Mouse (Mus musculus) liver, embryonic 14.5 days (tissue): ENCODE data around the gene Nudt21.

Source experiments
- CTCF ChIP-seq: IDR thresholded peaks from 2 replicates; pipeline ENCODE4 v1.5.1; 2016; ENCODE audit warnings: antibody characterized with exemption, low read depth, control low read depth
- EP300 ChIP-seq: IDR thresholded peaks from 2 replicates; pipeline ENCODE4 v1.6.1; 2016; ENCODE audit warnings: antibody characterized with exemption, low read depth

GRCm38 (mm10) chr8:94023916-94024315 is 12.9 kb downstream of the Nudt21 start:
- TF ChIP-seq CTCF (no peak), EP300 (no peak)
